Mouse (Mus musculus): ENCODE data around the gene Psmd4. TPM values are rescaled to one million over a fixed set of nuclear protein-coding genes. Genes with fewer than 3 reads are reported as not detected.

Psmd4 gene
- polyA plus RNA-seq, 1 experiment from 2014 or later = 340 TPM

DNA sequence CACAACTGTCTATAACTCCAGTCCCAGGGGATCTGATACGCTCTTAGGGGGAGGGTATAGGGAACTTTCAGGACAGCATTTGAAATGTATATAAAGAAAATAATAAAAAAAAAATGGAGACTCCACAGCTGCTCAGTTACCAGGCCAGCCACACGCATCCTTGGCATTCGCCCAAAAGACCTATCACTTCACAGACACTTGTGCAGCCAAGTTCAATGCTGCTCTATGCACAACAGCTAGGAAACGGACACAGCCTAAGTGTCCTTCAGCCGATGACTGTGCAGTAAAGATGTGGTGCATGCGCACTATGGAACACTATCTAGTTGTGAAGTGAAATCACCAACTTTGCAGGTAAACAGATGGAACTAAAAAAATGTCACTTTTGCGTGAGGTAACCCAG lies 13.9 kb upstream of the Psmd4 start:
- DNase-seq (ENCODE audit: low spot score) (no peak), ATAC-seq (ENCODE audit: insufficient number of reproducible peaks, low FRiP score, low TSS enrichment, low read depth) (no peak)
- no peak overlapping the region for H3K9ac ChIP-seq (ENCODE audit: low read length)
- no peak overlapping the region for H3K4me2 ChIP-seq (ENCODE audit: low read depth, severe bottlenecking)
- peaks cover 12% of the 10 kb centered on the region for H3K36me3 ChIP-seq (ENCODE audit: control insufficient read depth, insufficient read depth, low read length)
- no peak overlapping the region for H3K4me3 ChIP-seq (ENCODE audit: low read depth, low read length)
- no peak overlapping the region for H3K27ac ChIP-seq (replicated peaks; ENCODE audit: low read depth, low read length)
- H3K27me3 ChIP-seq (ENCODE audit: control insufficient read depth, insufficient read depth, low read length) = no peaks in the 10 kb centered on the region
- no peaks in the 10 kb centered on the region for H3K4me1 ChIP-seq (ENCODE audit: control insufficient read depth, insufficient read depth, low read length)
- no peaks in the 10 kb centered on the region for H3K9me3 ChIP-seq (ENCODE audit: control insufficient read depth, low read length)
- 96% methylated on average over 7 of the region's 7 CpGs for WGBS

DNA sequence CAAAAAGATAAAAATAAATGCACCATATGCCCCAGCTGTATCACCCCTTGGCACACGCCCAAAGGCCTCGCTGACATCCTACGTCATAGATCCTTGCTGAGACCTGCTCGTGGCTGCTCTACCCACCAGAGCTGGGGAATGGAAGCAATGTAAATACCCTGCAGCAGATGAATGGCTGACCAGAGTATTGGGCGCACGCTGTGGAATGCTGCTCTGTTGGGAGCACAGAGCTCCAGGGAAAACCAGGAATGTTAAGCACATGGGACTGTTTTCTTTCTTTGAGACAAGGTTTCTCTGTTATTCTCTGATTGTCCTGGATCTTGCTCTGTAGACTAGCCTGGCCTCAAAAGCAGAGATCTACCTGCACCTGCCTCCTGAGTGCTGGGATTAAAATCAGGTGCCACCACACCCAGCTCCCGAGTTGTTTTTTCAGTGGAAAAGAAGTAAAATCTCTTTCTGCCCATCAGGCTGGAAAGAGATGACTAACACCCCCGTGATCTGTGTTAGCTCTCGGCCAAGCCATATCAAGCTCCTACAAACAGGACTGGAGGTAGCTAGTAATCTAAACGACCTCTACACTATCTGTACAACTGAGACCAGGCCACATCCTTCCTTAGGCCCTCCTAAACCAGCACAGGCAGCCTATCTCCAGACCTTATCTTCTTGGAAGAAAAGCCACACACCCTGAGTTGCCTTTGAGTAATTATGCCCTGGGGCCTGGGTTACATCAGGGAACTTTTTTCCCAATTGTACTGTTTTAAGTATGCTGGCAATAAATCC lies 12.3 kb upstream of the Psmd4 start:
- WGBS = 53% methylated on average over 10 of the region's 10 CpGs

GRCm38 (mm10) chr3:95053701-95054100 lies 11.3 kb upstream of the Psmd4 start:
- DNase-seq (ENCODE audit: low spot score) = peak; percentile 33
- H3K4me3 ChIP-seq (ENCODE audit: low read depth, low read length) = no peak overlapping the region
- ATAC-seq (ENCODE audit: insufficient number of reproducible peaks, low FRiP score, low TSS enrichment, low read depth) = no peak
- H3K9ac ChIP-seq (ENCODE audit: low read length) = no peak overlapping the region
- no peaks in the 10 kb centered on the region for H3K4me1 ChIP-seq (ENCODE audit: control insufficient read depth, insufficient read depth, low read length)
- 40% methylated on average over 3 of the region's 3 CpGs for WGBS
- peaks cover 4% of the 10 kb centered on the region; the same call in 1 of the 2 replicates for H3K36me3 ChIP-seq (ENCODE audit: control insufficient read depth, insufficient read depth, low read length)
- no peaks in the 10 kb centered on the region for H3K9me3 ChIP-seq (ENCODE audit: control insufficient read depth, low read length)
- H3K27ac ChIP-seq (replicated peaks; ENCODE audit: low read depth, low read length) = no peak overlapping the region
- H3K4me2 ChIP-seq (ENCODE audit: low read depth, severe bottlenecking) = no peak overlapping the region
- H3K27me3 ChIP-seq (ENCODE audit: control insufficient read depth, insufficient read depth, low read length) = no peaks in the 10 kb centered on the region

More for the DNA sequence above, 12.3 kb upstream of the Psmd4 start:
- Histone ChIP-seq H3K4me3 (ENCODE audit: low read depth, low read length) (no peak overlapping the region), H3K4me2 (ENCODE audit: low read depth, severe bottlenecking) (no peak overlapping the region), H3K36me3 (ENCODE audit: control insufficient read depth, insufficient read depth, low read length) (peaks cover 9% of the 10 kb centered on the region), H3K9ac (ENCODE audit: low read length) (no peak overlapping the region), H3K4me1 (ENCODE audit: control insufficient read depth, insufficient read depth, low read length) (no peaks in the 10 kb centered on the region), H3K27me3 (ENCODE audit: control insufficient read depth, insufficient read depth, low read length) (no peaks in the 10 kb centered on the region), H3K9me3 (ENCODE audit: control insufficient read depth, low read length) (no peaks in the 10 kb centered on the region), H3K27ac (replicated peaks; ENCODE audit: low read depth, low read length) (no peak overlapping the region)
- no peak for ATAC-seq (ENCODE audit: insufficient number of reproducible peaks, low FRiP score, low TSS enrichment, low read depth)
- DNase-seq (ENCODE audit: low spot score) = no peak

- H3K9me3 ChIP-seq (ENCODE audit: control insufficient read depth, low read length) = no peaks in the 10 kb centered on the region
- no peaks in the 10 kb centered on the region for H3K4me1 ChIP-seq (ENCODE audit: control insufficient read depth, insufficient read depth, low read length)
- no peak overlapping the region for H3K4me3 ChIP-seq (ENCODE audit: low read depth, low read length)
- 44% methylated on average over 1 of the region's 1 CpGs for WGBS
- H3K36me3 ChIP-seq (ENCODE audit: control insufficient read depth, insufficient read depth, low read length) = peaks cover under 1% of the 10 kb centered on the region; the same call in 1 of the 2 replicates
- no peak for ATAC-seq (ENCODE audit: insufficient number of reproducible peaks, low FRiP score, low TSS enrichment, low read depth)
- H3K27ac ChIP-seq (replicated peaks; ENCODE audit: low read depth, low read length) = no peak overlapping the region
- DNase-seq (ENCODE audit: low spot score) = peak; percentile 52
- H3K4me2 ChIP-seq (ENCODE audit: low read depth, severe bottlenecking) = no peak overlapping the region
- H3K27me3 ChIP-seq (ENCODE audit: control insufficient read depth, insufficient read depth, low read length) = no peaks in the 10 kb centered on the region
- no peak overlapping the region for H3K9ac ChIP-seq (ENCODE audit: low read length)
Observed at GRCm38 (mm10) chr3:95052959-95053358, 10.5 kb upstream of the Psmd4 start.

- no peak for DNase-seq (ENCODE audit: low spot score)
- H3K9ac ChIP-seq (ENCODE audit: low read length) = no peak overlapping the region
- no peak overlapping the region for H3K4me2 ChIP-seq (ENCODE audit: low read depth, severe bottlenecking)
- WGBS = 79% methylated on average over 3 of the region's 3 CpGs
- no peaks in the 10 kb centered on the region; the same call in 1 of the 2 replicates for H3K4me1 ChIP-seq (ENCODE audit: control insufficient read depth, insufficient read depth, low read length)
- no peak overlapping the region for H3K4me3 ChIP-seq (ENCODE audit: low read depth, low read length)
- no peak overlapping the region for H3K27ac ChIP-seq (replicated peaks; ENCODE audit: low read depth, low read length)
- no peak for ATAC-seq (ENCODE audit: insufficient number of reproducible peaks, low FRiP score, low TSS enrichment, low read depth)
- no peaks in the 10 kb centered on the region for H3K27me3 ChIP-seq (ENCODE audit: control insufficient read depth, insufficient read depth, low read length)
- no peaks in the 10 kb centered on the region for H3K36me3 ChIP-seq (ENCODE audit: control insufficient read depth, insufficient read depth, low read length)
- no peaks in the 10 kb centered on the region for H3K9me3 ChIP-seq (ENCODE audit: control insufficient read depth, low read length)
Observed at GRCm38 (mm10) chr3:95047914-95048313, 5.5 kb upstream of the Psmd4 start.

DNA sequence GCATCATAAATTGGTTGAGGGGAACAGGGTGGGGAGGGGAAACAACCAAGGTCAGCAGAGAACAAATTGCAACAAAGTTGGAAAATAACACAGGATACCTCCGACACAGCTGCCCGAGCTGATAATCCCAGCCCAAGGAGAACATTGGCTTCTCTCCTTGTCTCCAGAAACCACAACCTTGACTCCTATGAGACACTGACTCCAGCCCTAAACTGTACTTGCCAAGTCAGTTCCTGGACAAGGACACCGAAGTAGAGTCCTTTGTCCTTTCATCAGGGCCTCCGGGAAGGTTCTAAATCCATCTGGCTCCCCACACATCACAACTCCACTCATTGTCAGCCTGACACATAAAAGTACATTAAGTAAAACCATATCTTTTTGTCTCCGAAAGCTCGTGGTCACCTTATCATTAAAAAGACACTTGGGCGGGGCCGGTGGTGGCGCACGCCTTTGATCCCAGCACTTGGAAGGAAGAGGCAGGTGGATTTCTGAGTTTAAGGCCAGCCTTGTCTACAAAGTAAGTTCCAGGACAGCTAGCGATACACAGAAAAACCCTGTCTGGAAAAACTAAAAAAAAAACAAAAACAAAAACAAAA lies 4.1 kb upstream of the Psmd4 start:
- Histone ChIP-seq H3K4me2 (ENCODE audit: low read depth, severe bottlenecking) (no peak overlapping the region), H3K27me3 (ENCODE audit: control insufficient read depth, insufficient read depth, low read length) (no peaks in the 10 kb centered on the region), H3K36me3 (ENCODE audit: control insufficient read depth, insufficient read depth, low read length) (no peaks in the 10 kb centered on the region), H3K4me3 (ENCODE audit: low read depth, low read length) (no peak overlapping the region), H3K27ac (replicated peaks; ENCODE audit: low read depth, low read length) (no peak overlapping the region), H3K4me1 (ENCODE audit: control insufficient read depth, insufficient read depth, low read length) (peaks cover 1% of the 10 kb centered on the region), H3K9me3 (ENCODE audit: control insufficient read depth, low read length) (no peaks in the 10 kb centered on the region), H3K9ac (ENCODE audit: low read length) (no peak overlapping the region)
- ATAC-seq (ENCODE audit: insufficient number of reproducible peaks, low FRiP score, low TSS enrichment, low read depth) (no peak), DNase-seq (ENCODE audit: low spot score) (no peak)
- WGBS = 87% methylated on average over 11 of the region's 11 CpGs

DNA sequence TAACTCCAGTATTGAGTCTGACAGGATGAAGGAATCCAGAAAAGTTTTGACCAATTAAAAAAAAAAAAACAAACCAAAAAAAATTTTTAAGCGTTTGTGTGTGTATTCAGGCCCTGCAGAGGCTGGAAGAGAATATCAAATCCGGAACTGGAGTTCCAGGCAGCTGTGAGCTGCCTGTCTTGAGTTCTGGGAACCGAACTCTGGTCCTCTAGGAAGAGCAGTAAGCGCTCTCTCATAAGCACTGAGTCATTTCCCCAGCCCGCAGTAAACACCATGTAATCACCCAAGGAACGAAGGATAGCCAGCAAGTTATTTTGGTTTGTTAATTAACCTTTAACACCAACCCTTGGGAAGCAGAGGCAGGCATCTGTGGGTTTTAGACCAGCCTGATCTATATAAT lies 837 bp upstream of the Psmd4 start:
- H3K4me1 ChIP-seq (ENCODE audit: control insufficient read depth, insufficient read depth, low read length) = peaks cover 5% of the 10 kb centered on the region
- ATAC-seq (ENCODE audit: insufficient number of reproducible peaks, low FRiP score, low TSS enrichment, low read depth) (no peak), DNase-seq (ENCODE audit: low spot score) (no peak)
- H3K27me3 ChIP-seq (ENCODE audit: control insufficient read depth, insufficient read depth, low read length) = no peaks in the 10 kb centered on the region
- H3K4me2 ChIP-seq (ENCODE audit: low read depth, severe bottlenecking) = no peak overlapping the region
- H3K9ac ChIP-seq (ENCODE audit: low read length) = no peak overlapping the region
- H3K36me3 ChIP-seq (ENCODE audit: control insufficient read depth, insufficient read depth, low read length) = no peaks in the 10 kb centered on the region; the same call in 1 of the 2 replicates
- WGBS = 52% methylated on average over 6 of the region's 6 CpGs
- no peak overlapping the region for H3K4me3 ChIP-seq (ENCODE audit: low read depth, low read length)
- H3K9me3 ChIP-seq (ENCODE audit: control insufficient read depth, low read length) = no peaks in the 10 kb centered on the region
- no peak overlapping the region for H3K27ac ChIP-seq (replicated peaks; ENCODE audit: low read depth, low read length)

GRCm38 (mm10) chr3:95042838-95043229 lies 420 bp upstream of the Psmd4 start:
- no peak overlapping the region for H3K9ac ChIP-seq (ENCODE audit: low read length)
- H3K27me3 ChIP-seq (ENCODE audit: control insufficient read depth, insufficient read depth, low read length) = no peaks in the 10 kb centered on the region

More at GRCm38 (mm10) chr3:95042838-95043229, 420 bp upstream of the Psmd4 start:
- H3K4me2 ChIP-seq (ENCODE audit: low read depth, severe bottlenecking) = peak overlapping the region; percentile 40
- H3K4me3 ChIP-seq (ENCODE audit: low read depth, low read length) = peak overlapping the region; percentile 89; the same call in 1 of the 2 replicates
- no peak for DNase-seq (ENCODE audit: low spot score)
- ATAC-seq (ENCODE audit: insufficient number of reproducible peaks, low FRiP score, low TSS enrichment, low read depth) = peak; percentile 65
- 30% methylated on average over 7 of the region's 7 CpGs for WGBS
- peaks cover 5% of the 10 kb centered on the region for H3K4me1 ChIP-seq (ENCODE audit: control insufficient read depth, insufficient read depth, low read length)
- H3K9me3 ChIP-seq (ENCODE audit: control insufficient read depth, low read length) = no peaks in the 10 kb centered on the region
- no peaks in the 10 kb centered on the region; the same call in 1 of the 2 replicates for H3K36me3 ChIP-seq (ENCODE audit: control insufficient read depth, insufficient read depth, low read length)
- H3K27ac ChIP-seq (replicated peaks; ENCODE audit: low read depth, low read length) = no peak overlapping the region

Measured in limb, embryonic 11.5 days (tissue).